In the genomic region with DNA sequence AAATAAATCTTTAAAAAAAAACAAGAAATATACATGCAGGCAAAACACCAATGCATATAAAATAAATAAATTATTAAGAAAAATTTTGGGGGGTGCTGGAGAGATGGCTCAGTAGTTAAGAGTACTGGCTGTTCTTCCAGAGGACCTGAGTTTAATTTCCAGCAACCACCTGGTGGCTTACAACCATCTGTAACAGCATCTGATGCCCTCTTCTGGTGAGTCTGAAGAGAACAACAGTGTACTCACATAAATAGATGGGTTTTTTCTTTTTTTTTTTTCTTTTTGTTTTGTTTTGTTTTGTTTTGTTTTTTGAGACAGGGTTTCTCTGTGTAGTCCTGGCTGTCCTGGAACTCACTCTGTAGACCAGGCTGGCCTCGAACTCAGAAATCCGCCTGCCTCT, we compare ENCODE assay signal across 12 mouse cellular contexts. TPM values are rescaled to one million over a fixed set of nuclear protein-coding genes. Genes with fewer than 3 reads are reported as not detected.
A peak's percentile ranks its signal among the peaks of the same experiment; 100 is the strongest.
DNase-seq lines count a peak whose midpoint lies in the region; ATAC-seq and TF ChIP-seq lines count a peak whose summit lies in the region.
"Not testable (repeated sequence)": the region's sequence is repeated elsewhere in the genome, so short reads cannot be mapped to it uniquely, and the experiment has no call there.
"Had no signal": no experiment of that assay in that cellular context is flagged by ENCODE, and none has a peak within 500 bp of the region (broad histone marks: within the 10 kb centered on the region; RNA-seq: fewer than 3 reads in every experiment).

No protein-coding gene starts in this region.

- not testable (repeated sequence) for H3K9ac ChIP-seq in ES-E14 (ENCODE audit: insufficient read depth, low read depth, low read length, poor library complexity, severe bottlenecking); heart, postnatal 0 days (replicated peaks; ENCODE audit: low read depth, low read length); lung, embryonic 14.5 days; stomach, postnatal 0 days (ENCODE audit: low read length)

- WGBS in heart, postnatal 0 days, result 100% methylated on average over 2 of the region's 2 CpGs
- WGBS in lung, embryonic 14.5 days, result 92% methylated on average over 2 of the region's 2 CpGs
- 100% methylated on average over 2 of the region's 2 CpGs for WGBS in stomach, postnatal 0 days

- H3K4me3 ChIP-seq in ES-E14 (ENCODE audit: insufficient read depth in 1 of 2, low read depth in 1 of 2, low read length in 2 of 2, poor library complexity in 1 of 2, severe bottlenecking in 1 of 2); heart, postnatal 0 days (ENCODE audit: low read depth, low read length); layer of hippocampus, adult 2 months; lung, embryonic 14.5 days (ENCODE audit: low read depth, low read length); stomach, postnatal 0 days (ENCODE audit: low read depth, low read length): not testable (repeated sequence)

- H3K27me3 ChIP-seq in heart, postnatal 0 days (ENCODE audit: control insufficient read depth, insufficient read depth, low read length); lung, embryonic 14.5 days (ENCODE audit: insufficient read depth, low read length); stomach, postnatal 0 days (ENCODE audit: control insufficient read depth, insufficient read depth, low read length): not testable (repeated sequence)

- H3K4me2 ChIP-seq in heart, postnatal 0 days (ENCODE audit: low read depth, low read length); lung, embryonic 14.5 days; stomach, postnatal 0 days (replicated peaks; ENCODE audit: low read depth): not testable (repeated sequence)

- in situ Hi-C loops in ES-E14 (cut with MboI; ENCODE audit: low sequenced_read_pairs in 2 of 2, unreplicated experiment in 2 of 2), result not testable (repeated sequence)

- not testable (repeated sequence) for H3K9me3 ChIP-seq in ES-E14 (ENCODE audit: control insufficient read depth, insufficient read depth, low read depth, low read length); heart, postnatal 0 days (replicated peaks; ENCODE audit: control insufficient read depth, low read length); lung, embryonic 14.5 days (ENCODE audit: low read depth, low read length); stomach, postnatal 0 days (ENCODE audit: control insufficient read depth, low read length)

- H3K27ac ChIP-seq in ES-E14 (ENCODE audit: insufficient read depth, low read depth, low read length, poor library complexity, severe bottlenecking); heart, postnatal 0 days (ENCODE audit: low read depth); layer of hippocampus, adult 2 months; lung, embryonic 14.5 days (ENCODE audit: low read depth); stomach, postnatal 0 days (replicated peaks): not testable (repeated sequence)

- TF ChIP-seq EP300 in heart, postnatal 0 days (IDR thresholded peaks at IDR 0.05; ENCODE audit: low read depth); stomach, postnatal 0 days (optimal IDR thresholded peaks at IDR 0.05): not testable (repeated sequence)

- TF ChIP-seq CTCF in heart, postnatal 0 days (IDR thresholded peaks at IDR 0.05; ENCODE audit: low read depth), result 0 out of 2 replicates have a peak, but pooled peaks have one; percentile 20
- peak; percentile 51 for TF ChIP-seq CTCF in layer of hippocampus, adult 2 months (conservative IDR thresholded peaks at IDR 0.05)
- TF ChIP-seq CTCF in lung, embryonic 14.5 days (IDR thresholded peaks at IDR 0.05; ENCODE audit: low read depth), result peak; percentile 21
- peak; percentile 39 for TF ChIP-seq CTCF in stomach, postnatal 0 days (IDR thresholded peaks at IDR 0.05; ENCODE audit: low read depth)

- not testable (repeated sequence) for ATAC-seq in heart, postnatal 0 days (ENCODE audit: insufficient read depth, low read depth); lung, embryonic 14.5 days (ENCODE audit: insufficient read depth); stomach, postnatal 0 days (ENCODE audit: low FRiP score, low TSS enrichment)

- not testable (repeated sequence) for H3K36me3 ChIP-seq in ES-E14 (ENCODE audit: control insufficient read depth, insufficient read depth, low read length, poor library complexity, severe bottlenecking); stomach, postnatal 0 days (ENCODE audit: control insufficient read depth, insufficient read depth, low read length)
- peaks cover 11% of the 10 kb centered on the region; the same call in 1 of the 2 replicates for H3K36me3 ChIP-seq in heart, postnatal 0 days (replicated peaks; ENCODE audit: control insufficient read depth, insufficient read depth, low read length)
- H3K36me3 ChIP-seq in lung, embryonic 14.5 days (ENCODE audit: insufficient read depth), result peaks cover 17% of the 10 kb centered on the region; the same call in 1 of the 2 replicates

- not testable (repeated sequence) for H3K4me1 ChIP-seq in ES-E14 (ENCODE audit: control insufficient read depth in 2 of 2, insufficient read depth in 2 of 2, low read length in 2 of 2, poor library complexity in 1 of 2); heart, postnatal 0 days (ENCODE audit: control insufficient read depth, insufficient read depth); lung, embryonic 14.5 days (ENCODE audit: insufficient read depth); stomach, postnatal 0 days (replicated peaks; ENCODE audit: control insufficient read depth, insufficient read depth)

- DNase-seq in 3T3-L1 (ENCODE audit: low read depth, low spot score), result peak; percentile 21
- not testable (repeated sequence) for DNase-seq in ES-E14 (ENCODE audit: low read depth, low spot score); heart, postnatal 0 days (ENCODE audit: low spot score); layer of hippocampus, adult 2 months (ENCODE audit: low spot score in 2 of 2); lung, embryonic 14.5 days; stomach, postnatal 0 days (ENCODE audit: low spot score)
- peak; percentile 50 for DNase-seq in ZHBTc4 (ENCODE audit: low read depth, low spot score)

TF ChIP-seq in ES-E14, 5 proteins besides CTCF, POLR2A, EP300 and RAD21:
- TF ChIP-seq ZNF384 (IDR thresholded peaks at IDR 0.05; ENCODE audit: low read depth, low read length), result peak; percentile 82
TF ChIP-seq in ES-E14: peak in this region for 1; not testable (repeated sequence) for 4.

RNA-seq across cellular contexts. Expression of a gene that starts 11.3 kb away (rescaled TPM):
- 41.0 and 53.9 TPM in 2 replicates for total RNA-seq in ES-E14 (2012; rRNA removed)
- total RNA-seq in heart, postnatal 0 days (2014; rRNA removed; ENCODE audit: low replicate concordance), result 102 and 132 TPM in 2 replicates
- polyA plus RNA-seq in heart, postnatal 0 days (2015; fragmentation: Nextera tagmentation; extraction: Ambion mirVana), result 25.4 and 27.6 TPM in 2 replicates
- total RNA-seq in layer of hippocampus, adult 2 months (2021), result 100 to 1,000 TPM; 222 to 228 TPM
- 28.4 and 29.3 TPM in 2 replicates for polyA plus RNA-seq in lung, embryonic 14.5 days (2014; fragmentation: Nextera tagmentation; extraction: Ambion mirVana)
- polyA plus RNA-seq in stomach, postnatal 0 days (2015; fragmentation: Nextera tagmentation; extraction: Ambion mirVana), result 24.0 and 26.3 TPM in 2 replicates

RNA-seq across cellular contexts. Expression of a gene that starts 17.4 kb away (rescaled TPM):
- total RNA-seq in ES-E14 (2012; rRNA removed), result 0.45 and 0.63 TPM in 2 replicates
- total RNA-seq in heart, postnatal 0 days (2014; rRNA removed; ENCODE audit: low replicate concordance), result 1.8 TPM in 1 of 2 replicates, not detected in the other
- polyA plus RNA-seq in heart, postnatal 0 days (2015; fragmentation: Nextera tagmentation; extraction: Ambion mirVana), result 0.56 and 0.62 TPM in 2 replicates
- total RNA-seq in layer of hippocampus, adult 2 months (2021), result 1 to 10 TPM; 2.4 to 3.8 TPM
- 0.30 and 0.37 TPM in 2 replicates for polyA plus RNA-seq in lung, embryonic 14.5 days (2014; fragmentation: Nextera tagmentation; extraction: Ambion mirVana)
- polyA plus RNA-seq in stomach, postnatal 0 days (2015; fragmentation: Nextera tagmentation; extraction: Ambion mirVana), result 0.18 TPM in 1 of 2 replicates, not detected in the other
- total RNA-seq: common myeloid progenitor, adult 5-6 weeks; gastrocnemius, postnatal 10 days had no signal
- polyA plus RNA-seq: erythroblast, embryonic 14.5 days; forebrain, embryonic 10.5 days had no signal

RNA-seq across cellular contexts. Expression of a gene that starts 21.3 kb away (rescaled TPM):
- 1.2 and 2.4 TPM in 2 replicates for total RNA-seq in ES-E14 (2012; rRNA removed)
- total RNA-seq in heart, postnatal 0 days (2014; rRNA removed; ENCODE audit: low replicate concordance), result 1.5 and 10.0 TPM in 2 replicates
- 1.3 and 1.7 TPM in 2 replicates for polyA plus RNA-seq in heart, postnatal 0 days (2015; fragmentation: Nextera tagmentation; extraction: Ambion mirVana)
- 1 to 10 TPM; 5.8 to 6.4 TPM for total RNA-seq in layer of hippocampus, adult 2 months (2021)
- polyA plus RNA-seq in lung, embryonic 14.5 days (2014; fragmentation: Nextera tagmentation; extraction: Ambion mirVana), result 7.7 and 8.3 TPM in 2 replicates
- polyA plus RNA-seq in stomach, postnatal 0 days (2015; fragmentation: Nextera tagmentation; extraction: Ambion mirVana), result 1.3 and 2.0 TPM in 2 replicates
- polyA plus RNA-seq: C2C12 had no signal

RNA-seq across cellular contexts. Expression of a gene that starts 27.9 kb away (rescaled TPM):
- 3.0 and 6.1 TPM in 2 replicates for total RNA-seq in ES-E14 (2012; rRNA removed)
- total RNA-seq in heart, postnatal 0 days (2014; rRNA removed; ENCODE audit: low replicate concordance), result 34.0 and 34.3 TPM in 2 replicates
- 37.0 and 38.4 TPM in 2 replicates for polyA plus RNA-seq in heart, postnatal 0 days (2015; fragmentation: Nextera tagmentation; extraction: Ambion mirVana)
- total RNA-seq in layer of hippocampus, adult 2 months (2021), result 10 to 100 TPM in 1 of 2 experiments, 1 to 10 TPM in 1; 9.7 to 10.8 TPM
- 74.2 and 81.8 TPM in 2 replicates for polyA plus RNA-seq in lung, embryonic 14.5 days (2014; fragmentation: Nextera tagmentation; extraction: Ambion mirVana)
- 25.9 and 27.6 TPM in 2 replicates for polyA plus RNA-seq in stomach, postnatal 0 days (2015; fragmentation: Nextera tagmentation; extraction: Ambion mirVana)

RNA-seq across cellular contexts. Expression of a gene that starts 30.7 kb away (rescaled TPM):
- 0.18 and 0.53 TPM in 2 replicates for total RNA-seq in ES-E14 (2012; rRNA removed)
- total RNA-seq in heart, postnatal 0 days (2014; rRNA removed; ENCODE audit: low replicate concordance), result 0.19 and 4.6 TPM in 2 replicates
- polyA plus RNA-seq in heart, postnatal 0 days (2015; fragmentation: Nextera tagmentation; extraction: Ambion mirVana), result 0.52 and 0.57 TPM in 2 replicates
- total RNA-seq in layer of hippocampus, adult 2 months (2021), result 1 to 10 TPM; 1.1 to 1.7 TPM
- polyA plus RNA-seq in lung, embryonic 14.5 days (2014; fragmentation: Nextera tagmentation; extraction: Ambion mirVana), result 4.0 and 4.5 TPM in 2 replicates
- 0.69 and 0.87 TPM in 2 replicates for polyA plus RNA-seq in stomach, postnatal 0 days (2015; fragmentation: Nextera tagmentation; extraction: Ambion mirVana)
- total RNA-seq: common myeloid progenitor, adult 5-6 weeks had no signal
- polyA plus RNA-seq: C2C12 had no signal
